Comparison of ENCODE assay signal across 8 mouse cellular contexts in the genomic region with DNA sequence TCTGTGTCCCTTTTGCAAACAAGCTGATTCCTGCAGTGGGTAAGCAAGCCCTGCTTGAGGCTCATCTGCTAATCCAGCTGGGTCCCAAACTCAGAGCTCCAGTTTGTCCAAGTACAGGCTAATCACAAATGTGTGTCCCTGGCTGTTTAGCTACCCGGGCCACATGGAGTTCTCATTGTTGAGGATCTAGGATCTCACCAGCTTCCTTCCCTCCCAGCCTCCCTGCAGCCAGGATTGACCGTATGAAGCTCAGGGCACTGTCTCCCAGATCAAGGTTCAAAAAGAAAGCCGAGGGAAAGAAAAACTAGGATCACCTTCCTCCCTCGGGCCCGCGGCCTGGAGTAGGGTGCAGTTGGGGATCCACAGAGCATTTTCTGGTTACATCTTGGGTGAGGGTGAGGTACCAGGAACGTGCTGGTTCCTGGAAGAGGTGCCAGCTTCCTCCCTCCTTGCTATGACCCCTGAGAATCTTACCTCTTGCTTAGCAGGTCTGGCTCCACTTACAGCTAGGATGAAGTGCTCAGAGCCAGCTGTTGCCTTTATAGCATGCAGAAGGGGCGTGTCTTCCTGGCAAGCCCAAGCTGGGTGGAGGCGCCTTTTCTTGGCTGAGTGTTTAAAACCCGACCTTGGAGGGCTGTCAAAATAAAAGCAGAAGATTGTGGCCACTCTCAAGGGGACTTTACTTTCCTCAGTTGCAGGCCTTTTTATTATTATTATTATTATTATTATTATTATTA. TPM values are rescaled to one million over a fixed set of nuclear protein-coding genes. Genes with fewer than 3 reads are reported as not detected.
DNase-seq lines count a peak whose midpoint lies in the region; ATAC-seq lines count a peak whose summit lies in the region.

A gene (minus strand): TSS at position 518 of the 737 bp plus-strand sequence.

- H3K27ac ChIP-seq in heart, embryonic 11.5 days (ENCODE audit: low read depth, low read length) = no peak within 1 kb of the TSS
- no peak within 1 kb of the TSS for H3K27ac ChIP-seq in lung, embryonic 15.5 days
- H3K27ac ChIP-seq in stomach, embryonic 15.5 days = peak within 1 kb of the TSS; percentile 78

- no peaks in the 10 kb centered on the region for H3K36me3 ChIP-seq in heart, embryonic 11.5 days (ENCODE audit: control insufficient read depth, insufficient read depth, low read length)
- H3K36me3 ChIP-seq in lung, embryonic 15.5 days = no peaks in the 10 kb centered on the region
- H3K36me3 ChIP-seq in stomach, embryonic 15.5 days = no peaks in the 10 kb centered on the region

- no peaks in the 10 kb centered on the region for H3K9me3 ChIP-seq in heart, embryonic 11.5 days (replicated peaks; ENCODE audit: control insufficient read depth, low read length)
- H3K9me3 ChIP-seq in lung, embryonic 15.5 days = no peaks in the 10 kb centered on the region
- H3K9me3 ChIP-seq in stomach, embryonic 15.5 days = no peaks in the 10 kb centered on the region

- H3K4me3 ChIP-seq in heart, embryonic 11.5 days (ENCODE audit: low read depth, low read length) = no peak within 1 kb of the TSS
- no peak within 1 kb of the TSS for H3K4me3 ChIP-seq in lung, embryonic 15.5 days
- peak within 1 kb of the TSS; percentile 29 for H3K4me3 ChIP-seq in stomach, embryonic 15.5 days (replicated peaks)

- no peak within 1 kb of the TSS for H3K9ac ChIP-seq in heart, embryonic 11.5 days (ENCODE audit: low read depth, low read length)
- H3K9ac ChIP-seq in lung, embryonic 15.5 days = no peak within 1 kb of the TSS
- no peak within 1 kb of the TSS for H3K9ac ChIP-seq in stomach, embryonic 15.5 days

- no peak for ATAC-seq in heart, embryonic 11.5 days (replicated peaks; ENCODE audit: insufficient number of reproducible peaks, low FRiP score, low TSS enrichment)
- ATAC-seq in lung, embryonic 15.5 days (ENCODE audit: borderline replicate concordance, extremely low read depth, low FRiP score, low TSS enrichment) = peak; percentile 79; the same call in 1 of the 2 replicates
- peak; percentile 76; the same call in 1 of the 2 replicates for ATAC-seq in stomach, embryonic 15.5 days (ENCODE audit: insufficient read depth, low FRiP score, low read depth)

- WGBS in heart, embryonic 11.5 days (ENCODE audit: insufficient replicate concordance) = 59% methylated on average over 10 of the region's 10 CpGs
- WGBS in lung, embryonic 15.5 days = 44% methylated on average over 10 of the region's 10 CpGs
- 46% methylated on average over 10 of the region's 10 CpGs for WGBS in stomach, embryonic 15.5 days

- H3K4me2 ChIP-seq in heart, embryonic 11.5 days = no peak within 1 kb of the TSS
- H3K4me2 ChIP-seq in lung, embryonic 15.5 days = no peak within 1 kb of the TSS
- H3K4me2 ChIP-seq in stomach, embryonic 15.5 days = peak within 1 kb of the TSS; percentile 39

- no peaks in the 10 kb centered on the region for H3K27me3 ChIP-seq in heart, embryonic 11.5 days (ENCODE audit: control insufficient read depth, insufficient read depth, low read length)
- H3K27me3 ChIP-seq in lung, embryonic 15.5 days = no peaks in the 10 kb centered on the region
- no peaks in the 10 kb centered on the region for H3K27me3 ChIP-seq in stomach, embryonic 15.5 days (replicated peaks)

- DNase-seq in heart, adult 18-20 months = peak; percentile 86 to 87
- peak; percentile 53 to 64 for DNase-seq in gastrocnemius, adult 8-10 months (ENCODE audit: low spot score in 2 of 2)
- peak; percentile 44 for DNase-seq in kidney, adult 8-10 months
- no peak for DNase-seq in layer of hippocampus, postnatal 14 days (ENCODE audit: low spot score in 2 of 2)
- DNase-seq in cerebellum, adult 11-12 months = no peak

- H3K4me1 ChIP-seq in heart, embryonic 11.5 days (ENCODE audit: control insufficient read depth, insufficient read depth, low read length) = no peaks in the 10 kb centered on the region
- peaks cover 20% of the 10 kb centered on the region; the same call in 1 of the 2 replicates for H3K4me1 ChIP-seq in lung, embryonic 15.5 days
- H3K4me1 ChIP-seq in stomach, embryonic 15.5 days = peaks cover 18% of the 10 kb centered on the region

RNA-seq across cellular contexts. Expression of the gene that starts here (rescaled TPM):
- 1 to 10 TPM; 2.9 to 4.7 TPM for total RNA-seq in heart, adult 18-20 months (2021)
- 3.5 and 5.8 TPM in 2 replicates for polyA plus RNA-seq in heart, embryonic 11.5 days (2014; fragmentation: Nextera tagmentation; extraction: Ambion mirVana)
- total RNA-seq in gastrocnemius, adult 8-10 months (2022) = 1 to 10 TPM; 1.7 to 3.9 (median 3.1) TPM
- polyA plus RNA-seq in lung, embryonic 15.5 days (2015; fragmentation: Nextera tagmentation; extraction: Ambion mirVana) = 5.8 and 8.9 TPM in 2 replicates
- polyA plus RNA-seq in stomach, embryonic 15.5 days (2015; fragmentation: Nextera tagmentation; extraction: Ambion mirVana) = 74.9 and 94.2 TPM in 2 replicates
- total RNA-seq in layer of hippocampus, postnatal 14 days (2021) = 1 to 10 TPM in 1 of 2 experiments, under 1 TPM in 1; 0.55 to 1.5 TPM

Comparison
In these comparisons a context has a peak if more than half of its experiments do, and no peak if none do; other contexts are left out.
1. DNase-seq: peak in heart, adult 18-20 months (2 of 2), gastrocnemius, adult 8-10 months (2 of 2) and kidney, adult 8-10 months (2 of 2); none in layer of hippocampus, postnatal 14 days (0 of 2) and cerebellum, adult 11-12 months (single experiment).